Mouse (Mus musculus) adrenal gland, adult 18-20 months (tissue): ENCODE results near the gene Cfap126. TPM values are rescaled to one million over a fixed set of nuclear protein-coding genes. Genes with fewer than 3 reads are reported as not detected.

Experiments used
- microRNA-seq, 2 experiments: library from miRNA; unstranded; fragments of <30 nt; microRNA quantifications; one replicate each; pipeline ENCODE4 v1.2.0; 2021; ENCODE audit warnings: borderline number of aligned reads in 2 of 2
- total RNA-seq, 2 experiments: library from RNA; stranded (reverse); gene quantifications; 1 replicate in 1 of 2; 2 replicates in 1 of 2; pipeline ENCODE4 v1.2.3; 2021

Cfap126 gene
- total RNA-seq, 2 experiments from 2014 or later: 3.0 to 4.2 TPM

Small RNA genes within 50 kb of the gene (microRNA-seq; reads per million reads assigned to microRNA genes)
- 0 reads per million in 2 experiments for gene Gm27552
- gene Gm27844: 0 reads per million in 2 experiments
- 1.8 to 4.3 reads per million in 2 experiments for gene Mir6546

Other genes starting within 250 kb of the Cfap126 start
- 10 to 100 TPM; 34.8 to 36.9 TPM for gene Atf6, start 246.1 kb upstream of the Cfap126 start, total RNA-seq
- gene Gm26620, start 228.9 kb upstream of the Cfap126 start, total RNA-seq: under 1 TPM; 0.51 to 0.53 TPM
- gene Dusp12, start 228.4 kb upstream of the Cfap126 start, total RNA-seq: 10 to 100 TPM; 13.5 to 18.2 TPM
- not detected for gene Fcrlb, start 201.0 kb upstream of the Cfap126 start, total RNA-seq
- gene Fcrla, start 186.3 kb upstream of the Cfap126 start, total RNA-seq: under 1 TPM in 1 of 2 experiments, not detected in 1; 0.54 TPM
- 10 to 100 TPM in 1 of 2 experiments, 1 to 10 TPM in 1; 7.0 to 15.6 TPM for gene Fcgr2b, start 137.4 kb upstream of the Cfap126 start, total RNA-seq
- 10 to 100 TPM in 1 of 2 experiments, 1 to 10 TPM in 1; 5.8 to 13.0 TPM for gene Fcgr4, start 95.0 kb upstream of the Cfap126 start, total RNA-seq
- 10 to 100 TPM; 17.7 to 32.8 TPM for gene Fcgr3, start 49.0 kb upstream of the Cfap126 start, total RNA-seq
- 100 to 1,000 TPM; 450 to 629 TPM for gene Sdhc, start 36.7 kb downstream of the Cfap126 start, total RNA-seq
- gene Mpz, start 36.8 kb downstream of the Cfap126 start, total RNA-seq: 1 to 10 TPM in 1 of 2 experiments, under 1 TPM in 1; 0.73 to 1.2 TPM
- gene Pcp4l1, start 82.3 kb downstream of the Cfap126 start, total RNA-seq: 10 to 100 TPM; 51.7 to 52.5 TPM
- not detected for gene Nr1i3, start 100.1 kb downstream of the Cfap126 start, total RNA-seq
- gene Tomm40l, start 108.6 kb downstream of the Cfap126 start, total RNA-seq: 10 to 100 TPM; 47.7 to 67.0 TPM
- 1 to 10 TPM; 4.2 to 4.6 TPM for gene Apoa2, start 111.1 kb downstream of the Cfap126 start, total RNA-seq
- gene Fcer1g, start 120.4 kb downstream of the Cfap126 start, total RNA-seq: 10 to 100 TPM; 23.2 to 46.7 TPM
- 1 to 10 TPM; 1.5 to 3.8 TPM for gene Adamts4, start 136.5 kb downstream of the Cfap126 start, total RNA-seq
- 1,000 to 10,000 TPM in 1 of 2 experiments, 100 to 1,000 TPM in 1; 683 to 1,034 TPM for gene Ndufs2, start 137.5 kb downstream of the Cfap126 start, total RNA-seq
- 10 to 100 TPM; 30.5 to 37.8 TPM for gene B4galt3, start 156.4 kb downstream of the Cfap126 start, total RNA-seq
- gene Ppox, start 167.3 kb downstream of the Cfap126 start, total RNA-seq: 10 to 100 TPM; 39.4 to 43.1 TPM
- 10 to 100 TPM; 38.5 to 41.8 TPM for gene Usp21, start 174.1 kb downstream of the Cfap126 start, total RNA-seq
- gene Ufc1, start 181.1 kb downstream of the Cfap126 start, total RNA-seq: 100 to 1,000 TPM; 147 to 168 TPM
- gene Dedd, start 215.2 kb downstream of the Cfap126 start, total RNA-seq: 10 to 100 TPM; 38.1 to 38.3 TPM
- gene Nit1, start 231.7 kb downstream of the Cfap126 start, total RNA-seq: 10 to 100 TPM; 68.9 to 71.0 TPM
- 100 to 1,000 TPM; 137 to 168 TPM for gene Pfdn2, start 231.8 kb downstream of the Cfap126 start, total RNA-seq
- gene Klhdc9, start 246.9 kb downstream of the Cfap126 start, total RNA-seq: 1 to 10 TPM; 1.3 to 2.4 TPM